Mouse (Mus musculus): Measurements from ENCODE around the gene Mxd3. TPM values are rescaled to one million over a fixed set of nuclear protein-coding genes. Genes with fewer than 3 reads are reported as not detected.

The Mxd3 gene
- polyA plus RNA-seq, 1 experiment from 2014 or later, result 7.6 TPM

DNA sequence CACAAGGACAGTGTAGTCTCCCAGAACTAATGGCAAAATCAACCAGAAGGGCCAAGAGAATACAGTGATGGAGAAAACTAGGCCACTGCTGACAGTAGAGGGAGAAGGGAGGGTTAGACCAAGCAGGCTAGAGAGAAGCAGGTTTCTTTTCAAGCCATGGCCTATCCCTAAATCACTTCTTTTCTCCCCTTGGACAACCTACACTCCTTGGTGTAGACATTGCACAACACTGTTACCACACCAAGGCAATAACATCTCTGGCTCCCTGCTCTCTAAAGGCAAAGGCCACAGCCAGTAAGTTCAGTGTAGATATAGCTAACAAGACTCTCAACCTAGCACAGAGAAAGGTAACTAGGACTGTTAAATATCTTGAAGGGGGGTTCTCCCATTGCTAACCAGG is 31.5 kb upstream of the Mxd3 start:
- H3K36me3 ChIP-seq (replicated peaks), result no peaks in the 10 kb centered on the region; the same call in 1 of the 2 replicates
- no peaks in the 10 kb centered on the region for H3K27me3 ChIP-seq (replicated peaks)
- no peak for ATAC-seq (replicated peaks)
- H3K9me3 ChIP-seq, result no peaks in the 10 kb centered on the region
- peaks cover 23% of the 10 kb centered on the region for H3K4me1 ChIP-seq
- H3K4me2 ChIP-seq, result peak overlapping the region; percentile 80
- no peak overlapping the region for H3K9ac ChIP-seq
- peak overlapping the region; percentile 91 for H3K4me3 ChIP-seq
- no peak overlapping the region for H3K27ac ChIP-seq

DNA sequence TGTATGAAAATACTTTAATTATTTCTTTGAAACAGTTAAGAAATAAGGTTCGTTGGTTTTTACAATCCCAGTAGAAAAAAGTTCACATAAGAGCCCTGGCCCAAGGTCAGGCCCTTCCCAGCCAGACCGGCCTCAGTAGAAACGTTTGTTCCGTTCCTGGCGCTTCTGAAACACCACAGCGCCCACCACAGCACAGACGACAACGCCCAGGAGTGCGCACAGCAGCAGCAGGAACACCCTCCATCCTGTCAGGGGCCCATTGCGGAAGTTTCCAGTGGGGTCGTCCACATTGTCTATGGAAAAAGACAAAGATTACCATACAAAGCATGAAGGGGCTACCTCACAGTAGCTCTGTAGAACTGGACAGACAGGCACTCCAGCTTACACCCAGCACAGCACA is 17.1 kb upstream of the Mxd3 start:
- Histone ChIP-seq H3K4me3 (no peak overlapping the region), H3K36me3 (replicated peaks) (peaks cover 71% of the 10 kb centered on the region), H3K9me3 (no peaks in the 10 kb centered on the region), H3K4me2 (no peak overlapping the region), H3K9ac (no peak overlapping the region), H3K27me3 (replicated peaks) (no peaks in the 10 kb centered on the region), H3K4me1 (no peaks in the 10 kb centered on the region), H3K27ac (no peak overlapping the region)
- ATAC-seq (replicated peaks), result no peak
- WGBS, result 87% methylated on average over 11 of the region's 11 CpGs

DNA sequence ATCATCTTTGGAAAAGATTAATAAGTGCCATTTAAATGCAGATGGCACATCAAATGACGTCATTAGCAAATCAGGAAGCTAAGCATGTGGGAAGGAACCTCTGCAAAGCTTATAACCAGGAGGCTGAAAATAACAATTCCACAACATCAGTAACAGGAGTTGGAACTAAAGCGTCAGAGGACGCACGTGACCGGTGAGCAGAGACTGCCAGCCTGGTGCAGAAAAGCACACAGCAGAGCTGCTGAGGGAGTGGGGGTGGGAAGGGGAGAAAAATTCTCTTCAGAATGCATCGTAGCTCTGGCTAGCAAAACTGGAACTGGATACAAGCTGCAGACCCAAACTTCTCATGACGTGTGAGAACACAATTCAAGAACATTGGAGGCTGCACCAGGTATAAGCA is 14.7 kb upstream of the Mxd3 start:
- no peaks in the 10 kb centered on the region for H3K27me3 ChIP-seq (replicated peaks)
- WGBS, result 90% methylated on average over 7 of the region's 7 CpGs
- ATAC-seq (replicated peaks), result no peak
- no peak overlapping the region for H3K9ac ChIP-seq
- H3K9me3 ChIP-seq, result no peaks in the 10 kb centered on the region
- no peak overlapping the region for H3K4me2 ChIP-seq
- no peak overlapping the region for H3K4me3 ChIP-seq
- H3K4me1 ChIP-seq, result no peaks in the 10 kb centered on the region
- H3K36me3 ChIP-seq (replicated peaks), result peaks cover 52% of the 10 kb centered on the region
- no peak overlapping the region for H3K27ac ChIP-seq

DNA sequence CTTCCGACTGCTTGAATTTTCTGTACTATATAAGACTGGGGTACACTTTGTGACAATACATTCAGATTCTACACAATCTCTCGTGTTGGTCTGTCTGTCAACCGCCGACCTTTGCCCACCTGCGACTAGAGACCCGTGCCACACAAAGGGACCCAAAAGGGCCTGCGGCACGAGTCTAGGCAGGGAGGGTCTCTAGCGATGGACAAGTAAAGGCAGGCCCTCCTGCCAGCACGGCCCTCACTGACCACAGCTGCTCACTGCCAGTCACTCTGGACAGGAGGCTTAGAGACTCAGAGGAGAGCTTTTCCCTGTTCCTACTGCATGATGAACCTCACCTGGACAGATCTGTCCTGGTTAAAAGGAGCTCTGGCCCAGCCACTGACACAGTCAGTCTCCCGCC is 12.8 kb upstream of the Mxd3 start:
- 42% methylated on average over 11 of the region's 11 CpGs for WGBS
- no peak for ATAC-seq (replicated peaks)
- H3K27me3 ChIP-seq (replicated peaks), result no peaks in the 10 kb centered on the region
- H3K4me3 ChIP-seq, result no peak overlapping the region
- no peak overlapping the region for H3K27ac ChIP-seq
- no peaks in the 10 kb centered on the region for H3K4me1 ChIP-seq
- H3K36me3 ChIP-seq (replicated peaks), result peaks cover 36% of the 10 kb centered on the region
- H3K4me2 ChIP-seq, result no peak overlapping the region
- no peaks in the 10 kb centered on the region for H3K9me3 ChIP-seq
- H3K9ac ChIP-seq, result no peak overlapping the region

DNA sequence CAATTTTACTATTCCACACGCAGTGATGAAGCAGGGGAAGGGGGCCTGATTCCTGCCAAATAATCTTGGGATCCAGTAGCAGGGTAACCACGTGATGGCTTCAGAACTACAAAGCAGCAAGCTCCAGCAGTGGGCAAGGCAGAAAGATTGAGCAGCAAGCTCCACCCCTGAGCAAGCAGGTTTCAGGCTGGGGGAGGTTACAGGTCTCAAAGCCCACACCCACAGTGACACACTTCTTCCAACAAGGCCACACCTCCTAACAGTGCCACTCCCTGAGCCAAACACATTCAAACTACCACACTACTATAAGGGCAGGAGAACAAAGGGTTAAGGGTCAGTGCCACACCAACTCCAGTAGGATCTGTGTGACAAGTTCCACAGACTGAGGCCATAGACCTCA is 9.6 kb upstream of the Mxd3 start:
- Histone ChIP-seq H3K27me3 (replicated peaks) (no peaks in the 10 kb centered on the region), H3K4me1 (no peaks in the 10 kb centered on the region), H3K4me3 (no peak overlapping the region), H3K27ac (no peak overlapping the region), H3K9ac (no peak overlapping the region), H3K36me3 (replicated peaks) (peaks cover 8% of the 10 kb centered on the region; the same call in 1 of the 2 replicates), H3K4me2 (no peak overlapping the region), H3K9me3 (no peaks in the 10 kb centered on the region)
- 38% methylated on average over 2 of the region's 2 CpGs for WGBS
- no peak for ATAC-seq (replicated peaks)

DNA sequence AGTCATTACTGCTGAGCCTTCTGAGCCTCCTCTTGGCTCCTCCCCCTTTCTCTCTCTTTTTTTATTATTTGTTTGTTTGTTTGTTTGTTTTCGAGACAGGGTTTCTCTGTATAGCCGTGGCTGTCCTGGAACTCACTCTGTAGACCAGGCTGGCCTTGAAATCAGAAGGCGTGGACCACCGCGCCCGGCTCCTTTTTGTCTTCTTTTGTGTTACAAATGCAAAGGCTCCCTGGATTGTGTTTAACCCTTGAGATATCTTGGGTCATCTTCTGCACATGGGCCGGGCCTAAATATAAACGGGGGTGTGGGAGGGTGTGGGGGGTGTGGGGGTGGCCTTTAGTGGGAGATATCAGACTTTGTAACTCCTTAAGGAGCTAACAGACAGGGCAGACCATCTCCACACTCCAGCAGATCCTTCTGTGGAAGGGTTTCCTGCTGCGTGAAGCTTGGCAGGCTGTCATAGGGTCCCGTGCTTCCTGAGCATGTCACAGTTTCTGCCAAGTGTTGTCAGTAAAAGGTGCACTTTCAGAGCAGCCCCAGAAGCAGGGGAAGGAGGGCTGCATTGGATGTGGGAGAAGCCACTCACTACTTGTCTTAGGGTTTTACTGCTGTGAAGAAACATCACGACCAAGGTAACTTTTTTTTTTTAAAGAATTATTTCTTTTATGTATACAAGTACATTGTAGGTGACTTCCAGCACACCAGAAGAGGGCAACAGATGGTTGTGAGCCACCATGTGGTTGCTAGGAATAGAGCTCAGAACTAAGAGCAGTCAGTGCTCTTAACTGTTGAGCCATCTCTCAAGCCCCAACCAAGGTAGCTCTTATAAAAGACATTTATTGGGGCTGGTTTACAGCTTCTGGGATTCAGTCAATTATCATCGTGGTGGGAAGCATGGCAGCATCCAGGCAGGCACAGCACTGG is 8.8 kb upstream of the Mxd3 start:
- Histone ChIP-seq H3K4me2 (no peak overlapping the region), H3K36me3 (replicated peaks) (no peaks in the 10 kb centered on the region), H3K9me3 (no peaks in the 10 kb centered on the region), H3K9ac (no peak overlapping the region), H3K4me3 (no peak overlapping the region), H3K4me1 (no peaks in the 10 kb centered on the region), H3K27me3 (replicated peaks) (no peaks in the 10 kb centered on the region), H3K27ac (no peak overlapping the region)
- ATAC-seq (replicated peaks), result no peak
- WGBS, result 60% methylated on average over 12 of the region's 12 CpGs

DNA sequence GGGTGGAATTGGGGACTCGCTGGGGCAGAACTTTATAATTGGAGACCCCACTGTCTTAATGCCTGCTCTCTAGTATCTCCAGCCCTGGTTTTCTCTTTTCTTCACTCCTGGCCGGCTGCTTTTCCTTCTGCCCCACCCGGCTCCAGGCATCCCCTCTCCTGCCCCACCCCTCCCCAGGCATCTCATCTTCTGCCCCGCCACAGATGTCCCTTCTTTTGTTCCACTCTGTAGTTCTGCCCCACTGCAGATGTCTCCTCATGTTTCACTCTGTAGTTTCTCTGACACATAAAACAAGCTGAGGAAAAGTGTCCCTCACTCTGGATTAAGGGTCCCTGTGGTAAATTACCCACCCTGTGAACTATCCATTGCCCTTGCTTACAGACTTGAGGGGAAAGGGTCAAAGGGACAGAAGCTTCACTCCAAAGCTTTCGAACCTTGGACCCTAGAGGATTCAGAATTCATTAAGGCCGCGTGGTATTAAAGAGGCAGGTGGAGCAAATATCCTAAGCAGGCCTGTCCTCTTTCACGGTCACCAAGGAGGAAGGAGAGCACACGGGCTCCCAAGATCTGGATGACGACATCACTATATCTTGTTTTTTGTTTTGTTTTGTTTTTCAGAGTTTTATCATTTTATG is 7.8 kb upstream of the Mxd3 start:
- Histone ChIP-seq H3K4me3 (no peak overlapping the region), H3K27me3 (replicated peaks) (no peaks in the 10 kb centered on the region), H3K4me2 (no peak overlapping the region), H3K4me1 (no peaks in the 10 kb centered on the region), H3K9ac (no peak overlapping the region), H3K36me3 (replicated peaks) (no peaks in the 10 kb centered on the region), H3K9me3 (no peaks in the 10 kb centered on the region), H3K27ac (no peak overlapping the region)
- no peak for ATAC-seq (replicated peaks)
- WGBS, result 66% methylated on average over 10 of the region's 10 CpGs

DNA sequence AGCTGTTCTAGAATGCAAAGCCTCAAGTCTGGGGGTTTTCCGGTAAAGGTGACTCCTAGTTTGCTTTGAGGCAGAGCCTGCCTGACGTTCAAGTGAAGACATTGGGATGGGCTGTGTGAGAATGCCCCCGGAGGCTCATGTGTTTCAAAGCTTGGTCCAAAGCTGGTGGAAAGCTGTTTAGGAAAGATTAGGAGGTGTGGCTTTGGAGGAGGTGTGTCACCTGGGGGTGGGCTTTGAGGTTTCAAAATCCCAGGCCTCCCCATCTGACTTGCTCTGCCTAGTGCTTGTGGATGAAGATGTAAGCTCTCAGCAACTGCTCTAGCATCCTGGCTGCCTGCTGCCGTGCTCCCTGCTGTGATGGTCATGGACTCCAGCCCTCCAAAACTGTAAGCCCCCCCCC is 6.1 kb upstream of the Mxd3 start:
- Histone ChIP-seq H3K4me2 (no peak overlapping the region), H3K36me3 (replicated peaks) (no peaks in the 10 kb centered on the region), H3K9ac (no peak overlapping the region), H3K9me3 (no peaks in the 10 kb centered on the region), H3K27me3 (replicated peaks) (no peaks in the 10 kb centered on the region), H3K27ac (no peak overlapping the region), H3K4me3 (no peak overlapping the region), H3K4me1 (peaks cover 4% of the 10 kb centered on the region; the same call in 1 of the 2 replicates)
- WGBS, result 83% methylated on average over 4 of the region's 4 CpGs
- no peak for ATAC-seq (replicated peaks)

DNA sequence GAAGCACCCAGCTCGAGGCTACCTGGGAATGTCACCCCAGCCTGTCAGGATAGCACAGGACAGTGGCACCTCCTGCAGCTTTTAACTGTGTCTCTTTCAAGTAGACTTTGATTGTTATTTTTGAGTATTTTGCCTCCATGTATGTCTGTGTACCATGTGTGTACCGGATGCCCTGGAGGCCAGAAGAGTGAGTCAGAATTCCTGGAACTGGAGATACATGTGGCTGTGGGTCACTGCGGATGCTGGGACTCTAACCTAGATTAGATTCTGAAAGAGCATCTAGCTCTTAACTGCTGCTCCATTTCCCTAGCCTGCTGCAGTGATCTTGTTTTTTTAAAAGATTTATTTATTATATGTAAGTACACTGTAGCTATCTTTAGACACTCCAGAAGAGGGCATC is 2.7 kb upstream of the Mxd3 start:
- Histone ChIP-seq H3K27me3 (replicated peaks) (no peaks in the 10 kb centered on the region), H3K9me3 (no peaks in the 10 kb centered on the region), H3K9ac (no peak overlapping the region), H3K4me1 (peaks cover 26% of the 10 kb centered on the region), H3K27ac (no peak overlapping the region), H3K4me2 (no peak overlapping the region), H3K36me3 (replicated peaks) (no peaks in the 10 kb centered on the region), H3K4me3 (no peak overlapping the region)
- WGBS, result 90% methylated on average over 3 of the region's 3 CpGs
- ATAC-seq (replicated peaks), result no peak

DNA sequence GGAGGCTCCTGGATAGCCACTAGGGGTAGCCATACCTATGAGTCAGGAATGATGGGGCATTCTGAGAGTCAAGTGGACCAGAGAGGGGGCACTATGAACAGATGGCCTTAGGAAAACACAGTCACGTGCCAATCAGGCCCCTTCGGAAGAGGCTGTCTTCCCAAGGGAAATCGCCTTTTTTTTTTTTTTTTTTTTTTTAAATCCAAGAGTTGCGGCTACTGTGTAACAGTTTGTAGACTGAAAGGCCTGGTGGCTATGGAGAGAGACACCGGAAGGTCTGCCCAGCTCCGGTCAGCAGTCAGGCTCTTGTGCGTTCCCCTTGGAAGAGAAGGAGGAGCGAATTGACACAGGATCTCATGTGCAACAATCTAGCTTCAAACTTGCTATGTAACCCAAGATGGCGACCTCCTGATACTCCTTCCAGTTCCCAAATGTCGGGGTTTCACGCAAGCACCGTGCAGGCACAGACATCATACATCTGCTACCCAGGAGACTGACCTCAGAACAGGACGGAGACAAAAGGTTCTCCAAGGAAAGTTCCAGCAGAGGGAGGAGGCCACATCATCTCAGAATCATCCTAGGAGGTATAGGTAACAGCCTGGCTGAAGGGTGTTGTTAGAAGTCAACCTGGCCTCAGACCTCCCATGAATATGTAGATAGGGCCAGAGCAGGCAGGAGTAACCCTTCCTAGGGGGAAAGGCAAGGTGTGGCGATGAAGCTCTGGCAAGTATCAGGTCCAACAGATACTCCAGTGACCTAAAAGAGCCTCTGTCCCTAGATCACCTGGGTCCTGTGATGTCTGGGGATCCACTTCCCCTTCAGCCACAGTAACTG is 1.2 kb upstream of the Mxd3 start:
- H3K4me1 ChIP-seq, result peaks cover 31% of the 10 kb centered on the region
- H3K4me3 ChIP-seq, result peak overlapping the region; percentile 65
- H3K9ac ChIP-seq, result peak overlapping the region; percentile 51
- peak overlapping the region; percentile 98 for H3K4me2 ChIP-seq
- ATAC-seq (replicated peaks), result no peak
- H3K27me3 ChIP-seq (replicated peaks), result no peaks in the 10 kb centered on the region
- no peaks in the 10 kb centered on the region for H3K9me3 ChIP-seq
- H3K36me3 ChIP-seq (replicated peaks), result peaks cover 6% of the 10 kb centered on the region
- H3K27ac ChIP-seq, result peak overlapping the region; percentile 78
- WGBS, result 49% methylated on average over 14 of the region's 14 CpGs

DNA sequence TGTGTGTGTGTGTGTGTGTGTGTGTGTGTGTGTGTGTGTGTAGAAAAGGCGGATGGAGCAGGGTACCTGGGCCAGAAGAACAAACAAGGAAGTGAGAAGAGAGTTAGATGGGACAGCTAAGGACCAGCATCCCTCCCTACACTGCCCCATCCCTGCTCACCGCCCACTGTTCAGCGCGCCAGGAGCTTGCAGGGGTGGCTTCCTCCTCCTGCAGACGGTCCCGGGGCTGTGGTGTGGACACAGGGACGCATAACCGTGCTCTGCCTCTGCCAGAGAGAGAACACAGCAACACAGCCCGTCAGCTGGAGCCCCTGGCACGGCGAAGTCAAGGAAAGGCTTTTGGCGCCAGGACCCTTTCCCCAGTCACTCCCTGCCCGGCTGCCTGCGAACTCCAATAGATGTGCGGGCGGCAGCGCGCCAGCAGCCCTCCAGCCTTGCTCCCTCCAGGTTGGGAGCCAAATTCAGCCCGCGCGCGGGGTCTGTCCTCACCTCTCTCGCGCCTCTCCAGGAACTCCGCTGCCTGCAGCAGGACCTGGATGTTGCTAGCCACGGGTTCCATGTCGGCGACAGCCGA is 427 bp downstream of the Mxd3 start:
- WGBS, result 1% methylated on average over 29 of the region's 29 CpGs
- Histone ChIP-seq H3K27me3 (replicated peaks) (no peaks in the 10 kb centered on the region), H3K36me3 (replicated peaks) (peaks cover 17% of the 10 kb centered on the region), H3K4me1 (peaks cover 32% of the 10 kb centered on the region), H3K9me3 (no peaks in the 10 kb centered on the region), H3K4me2 (peak overlapping the region; percentile 98), H3K9ac (peak overlapping the region; percentile 51), H3K27ac (peak overlapping the region; percentile 78), H3K4me3 (peak overlapping the region; percentile 65)
- ATAC-seq (replicated peaks), result peak; percentile 35

DNA sequence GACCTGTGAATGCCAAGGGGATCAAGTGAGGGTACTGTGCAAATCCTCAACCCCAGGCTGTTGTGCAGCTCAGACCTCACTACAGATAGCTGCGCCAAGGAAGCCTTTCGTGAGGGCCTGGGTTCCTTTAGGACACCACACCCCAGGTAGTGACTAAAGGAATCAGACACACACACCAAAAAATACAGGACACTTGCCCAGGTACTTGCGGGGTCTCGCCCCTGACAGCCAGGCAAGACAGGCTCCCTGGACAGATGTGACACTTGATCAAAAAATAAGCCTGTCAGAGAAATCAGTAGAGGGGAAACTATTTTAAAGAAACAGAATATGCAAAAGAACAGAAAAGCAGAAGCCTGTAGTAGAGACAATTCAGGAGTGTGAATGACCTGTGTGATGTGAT is 982 bp downstream of the Mxd3 start:
- peaks cover 37% of the 10 kb centered on the region for H3K4me1 ChIP-seq
- 84% methylated on average over 4 of the region's 4 CpGs for whole genome bisulfite sequencing
- H3K9ac ChIP-seq, result peak overlapping the region; percentile 51; the same call in 1 of the 2 replicates
- H3K4me3 ChIP-seq, result peak overlapping the region; percentile 65
- no peaks in the 10 kb centered on the region for H3K27me3 ChIP-seq (replicated peaks)
- H3K9me3 ChIP-seq, result no peaks in the 10 kb centered on the region
- no peak for ATAC-seq (replicated peaks)
- H3K27ac ChIP-seq, result no peak overlapping the region
- peaks cover 17% of the 10 kb centered on the region for H3K36me3 ChIP-seq (replicated peaks)
- H3K4me2 ChIP-seq, result peak overlapping the region; percentile 98
